Mouse (Mus musculus): ENCODE data around the gene Adssl1.

Adssl1 gene

DNA sequence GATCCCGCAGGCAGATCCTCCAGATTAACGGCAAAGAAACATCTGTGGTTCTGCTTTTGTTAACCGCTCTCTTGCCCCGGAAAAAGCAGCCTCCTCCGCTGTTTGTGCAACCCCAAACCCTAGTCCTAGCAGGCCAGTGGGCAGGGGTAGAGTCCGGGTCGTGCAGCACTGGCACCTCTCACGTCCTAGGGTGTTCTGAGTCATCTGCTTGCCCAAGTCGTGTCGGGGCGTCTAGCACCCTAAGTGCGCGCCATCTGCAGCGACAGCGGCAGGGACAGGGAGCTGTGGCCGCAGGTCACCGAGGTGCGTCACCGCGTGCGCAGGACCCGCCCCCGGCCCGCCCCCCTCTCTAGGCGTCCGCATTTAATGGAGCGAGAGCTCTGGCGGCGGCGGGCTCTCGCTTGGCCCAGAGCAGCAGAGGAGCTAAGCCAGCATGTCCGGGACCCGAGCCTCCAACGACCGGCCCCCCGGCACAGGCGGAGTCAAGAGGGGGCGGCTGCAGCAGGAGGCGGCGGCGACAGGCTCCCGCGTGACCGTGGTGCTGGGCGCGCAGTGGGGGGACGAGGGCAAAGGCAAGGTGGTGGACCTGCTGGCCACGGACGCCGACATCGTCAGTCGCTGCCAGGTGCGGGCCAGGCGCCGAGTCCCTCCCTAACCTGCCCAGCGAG, at the start of gene Adssl1:
Adssl1 (plus strand) TSS at position 360 of the 668 bp plus-strand sequence.
- peak; percentile 50 to 71 for DNase-seq

DNA sequence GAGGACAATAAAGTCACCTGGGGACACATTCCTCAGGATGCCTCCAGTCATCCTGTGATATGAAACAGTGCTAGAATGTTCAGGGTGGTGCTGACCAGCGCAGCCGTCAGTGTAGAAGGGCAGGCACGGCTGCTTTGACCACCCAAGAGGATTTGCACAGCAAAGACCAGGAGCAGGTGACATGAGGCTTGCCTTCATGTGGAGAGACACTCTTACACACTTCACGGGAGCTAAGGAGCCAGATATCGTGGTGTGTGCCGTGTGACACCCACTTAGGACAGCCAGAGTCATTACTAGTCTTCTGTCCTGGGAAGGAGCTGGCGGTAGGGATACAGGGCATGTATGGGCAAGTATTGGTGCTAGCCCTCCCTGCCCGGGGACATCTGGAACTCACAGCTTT, 49.7 kb upstream of the Adssl1 start:
- no peak for DNase-seq

DNA sequence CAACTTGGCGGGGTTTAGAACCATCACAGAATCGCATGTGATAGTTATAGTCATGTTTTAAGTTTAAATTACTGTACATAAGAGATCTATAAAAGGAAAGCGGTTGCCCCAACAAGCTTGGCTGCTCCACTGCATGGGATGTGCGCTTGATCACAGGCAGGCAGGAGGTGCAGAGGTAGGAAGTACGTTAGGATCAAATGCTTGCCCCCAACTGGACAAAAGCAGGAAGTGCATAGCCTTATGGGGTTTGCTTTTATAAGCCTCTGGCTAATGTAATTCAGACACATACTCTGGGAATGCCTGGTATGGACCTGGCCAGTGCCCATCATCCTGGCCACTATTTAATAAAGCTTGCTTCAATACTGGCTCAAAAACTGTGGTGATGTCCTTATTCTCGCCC, 48.8 kb upstream of the Adssl1 start:
- DNase-seq: no peak

DNA sequence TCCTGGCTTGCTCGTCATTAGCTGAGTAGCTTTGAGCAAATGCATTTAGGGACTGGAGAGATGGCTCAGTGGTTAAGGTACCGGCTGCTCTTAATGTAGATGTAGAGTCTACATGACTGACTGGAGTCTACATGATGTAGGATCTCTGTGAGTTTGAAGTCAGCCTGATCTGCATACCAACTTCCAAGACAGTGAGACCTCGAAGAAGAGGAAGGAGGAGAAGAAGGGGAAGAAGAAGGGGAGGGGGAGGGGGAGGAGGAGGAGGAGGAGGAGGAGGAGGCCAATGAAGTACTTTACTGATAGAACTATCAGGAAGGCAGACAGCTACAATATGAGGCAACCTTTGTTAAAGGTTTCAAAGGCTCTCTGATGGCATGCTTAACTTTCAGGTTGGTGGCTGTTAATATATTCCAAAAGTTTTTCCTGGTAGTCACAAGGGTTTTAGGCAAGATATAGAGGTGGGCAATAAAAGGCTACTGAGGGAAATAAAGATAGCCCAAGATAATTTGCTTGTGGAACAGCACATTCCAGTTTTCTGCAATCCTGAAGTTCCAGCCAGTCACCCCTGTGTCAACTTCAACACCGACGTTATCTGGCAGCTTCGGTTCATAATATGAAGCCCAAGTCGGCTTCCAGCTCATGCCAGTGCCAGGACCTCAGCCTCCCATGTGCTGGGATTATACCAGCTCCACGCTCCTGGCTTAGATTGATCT, 44.4 kb upstream of the Adssl1 start:
- DNase-seq: no peak

- no peak for DNase-seq
Observed at GRCm38 (mm10) chr12:112576341-112576740, 43.5 kb upstream of the Adssl1 start.

GRCm38 (mm10) chr12:112576749-112577148, 43.1 kb upstream of the Adssl1 start:
- no peak for DNase-seq

- no peak for DNase-seq
Observed at GRCm38 (mm10) chr12:112578296-112579090, 41.4 kb upstream of the Adssl1 start.

GRCm38 (mm10) chr12:112579430-112579829, 40.4 kb upstream of the Adssl1 start:
- DNase-seq: no peak

GRCm38 (mm10) chr12:112579926-112580325, 39.9 kb upstream of the Adssl1 start:
- no peak for DNase-seq

- no peak for DNase-seq
Observed at GRCm38 (mm10) chr12:112581113-112581512, 38.7 kb upstream of the Adssl1 start.

DNA sequence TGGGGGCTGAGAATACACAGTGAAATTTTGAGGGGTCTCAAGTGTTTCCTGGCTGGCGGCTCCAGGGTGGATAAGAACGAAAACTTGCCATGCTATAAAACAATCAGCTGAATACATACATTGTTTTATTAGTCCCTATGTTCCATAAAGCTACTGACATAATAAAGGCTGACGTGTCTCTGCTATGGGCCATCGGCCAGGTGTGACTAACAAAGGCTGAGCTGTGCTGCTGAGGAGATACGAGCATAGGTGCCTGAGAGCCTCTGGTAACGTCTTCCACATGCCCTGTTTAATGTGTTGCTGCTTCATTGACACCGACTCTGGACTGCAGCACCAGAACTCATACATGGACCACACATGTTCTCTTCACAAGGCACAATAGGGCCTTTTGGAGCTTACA, 34.9 kb upstream of the Adssl1 start:
- no peak for DNase-seq

DNA sequence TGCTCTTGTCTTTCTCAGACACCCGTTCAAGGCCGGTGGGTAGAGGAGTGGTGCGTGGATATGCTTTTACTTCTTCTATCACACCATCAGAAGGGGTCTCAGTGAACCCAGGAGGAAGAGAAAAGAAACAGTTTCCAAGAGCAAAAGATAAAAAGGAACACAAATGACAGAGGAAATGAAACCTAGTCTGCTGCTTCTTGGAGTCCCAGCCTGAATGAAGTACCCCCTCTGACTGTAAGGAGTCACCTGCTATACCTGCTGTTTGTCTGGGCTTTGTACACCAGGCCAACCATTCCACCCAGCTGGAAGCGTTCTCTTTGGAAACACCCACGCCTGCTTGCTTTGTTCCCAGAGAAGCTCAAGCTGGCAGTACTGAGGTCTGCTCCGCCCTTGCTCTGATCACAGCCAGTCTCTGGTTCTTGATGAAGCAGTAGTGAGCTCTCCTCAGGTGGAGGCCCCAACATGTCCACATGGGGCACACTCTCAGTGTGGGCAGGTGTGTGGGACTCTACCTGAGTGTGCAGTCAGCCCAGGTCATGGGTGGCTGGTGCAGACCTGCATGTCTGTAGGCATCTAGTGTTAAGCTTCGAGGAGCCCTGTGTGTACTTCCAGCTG, 33.8 kb upstream of the Adssl1 start:
- peak; percentile 29 to 30 for DNase-seq

GRCm38 (mm10) chr12:112587125-112588124, 32.4 kb upstream of the Adssl1 start:
- DNase-seq: peak; percentile 59 to 75

DNA sequence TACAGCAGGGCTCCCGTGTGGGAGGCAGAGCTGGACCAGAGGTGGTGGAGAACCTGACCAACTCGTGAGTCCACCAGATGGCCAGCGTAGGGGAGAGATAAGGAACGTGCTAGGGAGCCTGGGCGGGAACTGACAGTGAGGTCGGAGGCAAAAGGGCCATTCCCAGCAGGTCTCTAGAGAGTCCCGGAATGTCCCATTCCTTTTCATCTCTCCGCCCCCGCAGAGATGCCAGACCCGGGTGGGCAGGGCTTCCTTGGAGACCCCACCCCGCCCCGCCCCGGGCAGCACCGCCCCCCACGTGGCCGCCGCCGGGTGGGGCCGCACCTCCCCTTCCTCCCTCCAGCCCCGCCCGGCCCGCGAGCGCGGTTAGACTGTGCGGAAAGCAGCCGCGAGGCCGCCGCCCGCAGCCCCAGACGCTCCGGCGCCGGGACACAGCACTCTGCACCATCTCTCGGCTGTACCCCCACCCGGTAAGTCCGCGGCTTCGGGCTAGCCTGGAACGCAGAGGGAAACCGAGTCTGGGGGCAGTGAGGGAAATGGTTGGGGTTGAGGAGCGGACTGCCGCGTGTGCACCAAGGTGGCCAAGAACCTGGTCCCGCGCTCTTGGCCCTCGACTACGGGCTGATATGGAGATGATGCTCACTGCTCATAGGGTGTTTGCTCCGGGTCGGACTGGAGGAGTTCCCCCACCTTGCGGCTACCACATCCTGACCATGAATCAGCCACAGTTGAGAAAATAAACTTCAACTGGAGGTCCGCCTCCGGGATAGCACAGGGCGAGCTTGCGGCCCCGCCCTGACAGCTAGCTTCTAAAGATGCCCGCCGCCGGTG, 31.2 kb upstream of the Adssl1 start, which contains the start of gene Inf2:
Inf2 (plus strand) TSS at position 359 of the 831 bp plus-strand sequence.
- DNase-seq: peak; percentile 48 to 72

GRCm38 (mm10) chr12:112589491-112590191, 30.2 kb upstream of the Adssl1 start:
- DNase-seq: no peak

DNA sequence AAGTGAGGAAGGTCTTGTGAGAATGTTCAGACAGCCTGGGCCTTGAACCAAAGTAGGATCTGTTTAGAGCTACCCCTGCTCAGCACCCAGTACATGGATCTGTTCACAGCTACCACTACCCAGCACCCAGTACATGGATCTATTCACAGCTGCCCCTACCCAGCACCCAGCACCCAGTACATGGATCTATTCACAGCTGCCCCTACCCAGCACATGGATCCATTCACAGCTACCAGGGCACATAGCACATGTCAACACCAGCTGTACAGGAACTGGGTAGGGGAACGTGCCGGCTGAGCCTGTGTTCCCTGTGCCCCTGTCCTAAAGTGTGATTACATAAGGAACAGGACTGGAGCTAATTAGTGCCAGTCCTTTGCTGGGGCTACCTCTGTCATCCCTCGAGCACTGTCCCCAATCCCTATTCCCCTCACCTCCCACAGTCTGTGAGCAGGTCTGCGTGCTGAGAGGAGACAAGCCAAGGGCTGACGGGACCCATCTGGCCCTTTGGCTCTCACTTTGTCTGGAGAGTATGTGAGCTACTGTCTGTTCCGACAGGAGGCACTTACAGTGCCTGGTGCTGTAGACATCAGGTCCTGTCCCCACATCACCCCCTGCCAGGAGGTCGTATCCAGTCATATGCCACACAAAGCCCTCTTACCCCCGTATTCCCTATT, 29.1 kb upstream of the Adssl1 start:
- DNase-seq: peak; percentile 90

DNA sequence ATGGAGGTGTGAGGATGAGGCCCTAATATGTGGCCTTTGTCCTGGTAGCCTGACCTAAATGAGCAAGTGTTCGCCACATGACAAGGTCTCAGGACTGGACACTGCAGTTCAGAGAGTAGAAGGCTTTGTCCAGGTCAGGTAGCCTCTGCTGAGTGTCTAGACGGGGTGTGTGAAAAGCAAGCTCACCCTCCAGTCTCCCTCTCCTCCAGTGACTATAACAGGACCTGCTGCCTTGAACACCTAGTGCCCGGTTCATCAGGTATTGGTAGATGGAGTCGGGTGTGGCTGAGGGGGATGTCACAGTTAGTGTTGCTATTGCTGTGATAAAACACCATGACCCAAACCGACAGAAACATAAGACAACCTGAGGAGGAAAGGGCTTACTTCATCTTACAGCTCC, 28.6 kb upstream of the Adssl1 start:
- DNase-seq: no peak

- DNase-seq: no peak
Observed at GRCm38 (mm10) chr12:112591730-112592129, 28.1 kb upstream of the Adssl1 start.

DNA sequence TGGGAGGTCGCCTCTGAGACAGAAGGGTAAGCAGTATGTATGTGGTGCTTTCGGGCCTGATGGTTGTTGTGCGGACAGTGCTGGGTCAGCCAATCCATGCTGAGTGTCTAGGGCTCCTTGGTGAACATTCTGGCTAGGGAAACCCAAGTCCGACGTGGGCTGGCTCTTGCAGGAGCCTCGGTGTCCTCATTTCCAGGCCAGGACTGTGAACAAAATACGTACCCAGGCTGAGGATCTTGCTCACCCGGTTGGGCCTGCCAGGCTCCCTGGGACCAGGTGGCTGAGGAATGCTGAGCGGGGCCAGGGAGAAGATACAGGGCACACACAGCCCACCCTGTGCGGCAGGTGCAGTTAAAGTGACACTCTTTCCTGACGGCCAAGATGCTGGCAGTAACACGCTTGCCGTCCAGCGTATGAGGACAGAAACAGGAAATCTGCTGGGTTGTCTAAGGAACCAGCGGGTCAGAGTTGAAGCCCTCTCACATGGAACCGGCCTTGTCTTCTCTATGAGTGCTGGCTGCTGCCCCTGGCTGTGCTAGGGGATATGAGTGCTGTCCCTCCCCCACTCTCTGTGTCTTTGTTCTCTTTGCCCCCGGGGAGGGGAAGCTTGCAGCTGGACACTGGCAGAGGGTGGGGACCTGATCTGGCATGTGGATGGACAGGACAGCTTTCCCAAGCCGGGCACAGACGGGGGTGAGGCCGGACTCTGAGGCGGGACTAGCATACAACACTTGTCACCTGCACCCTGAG, 26.7 kb upstream of the Adssl1 start:
- DNase-seq: peak in 1 of 2 experiments; percentile 27

Data from cerebellum, postnatal 25 days (tissue).